Comparison of ENCODE assay signal across 28 mouse cellular contexts in the genomic region with DNA sequence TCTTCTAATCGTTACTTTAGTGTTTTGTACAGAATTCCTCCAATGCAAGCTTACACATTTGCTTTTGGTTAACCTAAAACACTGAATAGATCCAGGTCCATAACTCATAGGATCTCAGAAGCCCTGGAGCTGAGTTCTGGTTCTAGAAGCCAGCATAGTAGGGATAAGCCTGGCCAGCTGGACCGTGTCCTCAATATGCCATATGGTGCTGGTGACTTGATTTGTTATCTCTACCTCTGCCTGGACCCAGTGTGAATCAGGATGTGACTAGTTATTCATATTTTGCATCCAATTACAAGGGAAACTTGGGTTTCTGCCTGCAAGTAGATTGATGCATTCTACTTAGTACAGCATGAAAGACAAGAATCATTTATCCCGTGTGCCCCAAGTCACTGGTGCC.
DNase-seq lines count a peak whose midpoint lies in the region; ATAC-seq and TF ChIP-seq lines count a peak whose summit lies in the region.
"Had no signal": no experiment of that assay in that cellular context is flagged by ENCODE, and none has a peak within 500 bp of the region (broad histone marks: within the 10 kb centered on the region; RNA-seq: fewer than 3 reads in every experiment).

No protein-coding gene starts in this region.

- no peak overlapping the region for H3K4me2 ChIP-seq in midbrain, postnatal 0 days (ENCODE audit: low read depth, low read length, poor library complexity, severe bottlenecking)
- no peak overlapping the region for H3K4me2 ChIP-seq in midbrain, embryonic 16.5 days (ENCODE audit: low read length)
- no peak overlapping the region for H3K4me2 ChIP-seq in heart, embryonic 11.5 days
- H3K4me2 ChIP-seq: embryonic facial prominence, embryonic 15.5 days; forebrain, embryonic 13.5 days; heart, embryonic 15.5 days; liver, embryonic 13.5 days; midbrain, embryonic 13.5 days had no signal

- H3K27me3 ChIP-seq in midbrain, postnatal 0 days (ENCODE audit: insufficient read depth, low read length), result no peaks in the 10 kb centered on the region
- no peaks in the 10 kb centered on the region for H3K27me3 ChIP-seq in midbrain, embryonic 16.5 days (ENCODE audit: control insufficient read depth, insufficient read depth, low read depth, low read length)
- H3K27me3 ChIP-seq in heart, embryonic 11.5 days (ENCODE audit: control insufficient read depth, insufficient read depth, low read length), result no peaks in the 10 kb centered on the region
- H3K27me3 ChIP-seq: embryonic facial prominence, embryonic 15.5 days; forebrain, embryonic 13.5 days; heart, embryonic 15.5 days; liver, embryonic 13.5 days; megakaryocyte, embryonic 14.5 days; midbrain, embryonic 13.5 days; Patski had no signal

- H3K4me3 ChIP-seq in midbrain, postnatal 0 days (ENCODE audit: low read depth, low read length), result no peak overlapping the region
- H3K4me3 ChIP-seq in midbrain, embryonic 16.5 days (ENCODE audit: low read depth, low read length), result no peak overlapping the region
- no peak overlapping the region for H3K4me3 ChIP-seq in heart, embryonic 11.5 days (ENCODE audit: low read depth, low read length)
- H3K4me3 ChIP-seq: embryonic facial prominence, embryonic 10.5 days; embryonic facial prominence, embryonic 15.5 days; forebrain, embryonic 13.5 days; heart, embryonic 15.5 days; left cerebral cortex, adult 2 months; liver, embryonic 13.5 days; megakaryocyte, embryonic 14.5 days; midbrain, embryonic 13.5 days had no signal

- TF ChIP-seq CTCF in midbrain, postnatal 0 days (IDR thresholded peaks at IDR 0.05), result no peak

- no peaks in the 10 kb centered on the region; the same call in 1 of the 2 replicates for H3K4me1 ChIP-seq in midbrain, postnatal 0 days (ENCODE audit: insufficient read depth, low read length)
- H3K4me1 ChIP-seq in midbrain, embryonic 16.5 days (ENCODE audit: control insufficient read depth, insufficient read depth, low read length), result no peaks in the 10 kb centered on the region
- no peaks in the 10 kb centered on the region for H3K4me1 ChIP-seq in heart, embryonic 11.5 days (ENCODE audit: control insufficient read depth, insufficient read depth, low read length)
- H3K4me1 ChIP-seq: embryonic facial prominence, embryonic 10.5 days; embryonic facial prominence, embryonic 15.5 days; forebrain, embryonic 13.5 days; heart, embryonic 15.5 days; liver, embryonic 13.5 days; megakaryocyte, embryonic 14.5 days; midbrain, embryonic 13.5 days had no signal

- H3K9me3 ChIP-seq in midbrain, postnatal 0 days (ENCODE audit: low read length), result no peaks in the 10 kb centered on the region
- no peaks in the 10 kb centered on the region for H3K9me3 ChIP-seq in midbrain, embryonic 16.5 days (replicated peaks; ENCODE audit: control insufficient read depth, low read length, poor library complexity, severe bottlenecking)
- H3K9me3 ChIP-seq in heart, embryonic 11.5 days (replicated peaks; ENCODE audit: control insufficient read depth, low read length), result no peaks in the 10 kb centered on the region
- H3K9me3 ChIP-seq: embryonic facial prominence, embryonic 10.5 days; embryonic facial prominence, embryonic 15.5 days; forebrain, embryonic 13.5 days; heart, embryonic 15.5 days; liver, embryonic 13.5 days; megakaryocyte, embryonic 14.5 days; midbrain, embryonic 13.5 days had no signal

- no peak for ATAC-seq in midbrain, postnatal 0 days (ENCODE audit: low FRiP score)
- no peak for ATAC-seq in midbrain, embryonic 16.5 days
- no peak for ATAC-seq in heart, embryonic 11.5 days (replicated peaks; ENCODE audit: insufficient number of reproducible peaks, low FRiP score, low TSS enrichment)
- ATAC-seq: forebrain, embryonic 13.5 days; inflammation-experienced regulatory T-cells, adult 6 months; lung, postnatal 0 days; midbrain, embryonic 13.5 days; Patski had no signal

- no peaks in the 10 kb centered on the region for H3K36me3 ChIP-seq in midbrain, postnatal 0 days (ENCODE audit: insufficient read depth, low read length)
- no peaks in the 10 kb centered on the region for H3K36me3 ChIP-seq in midbrain, embryonic 16.5 days (ENCODE audit: control insufficient read depth, insufficient read depth, low read length)
- no peaks in the 10 kb centered on the region for H3K36me3 ChIP-seq in heart, embryonic 11.5 days (ENCODE audit: control insufficient read depth, insufficient read depth, low read length)
- H3K36me3 ChIP-seq: embryonic facial prominence, embryonic 10.5 days; embryonic facial prominence, embryonic 15.5 days; heart, embryonic 15.5 days; liver, embryonic 13.5 days; midbrain, embryonic 13.5 days had no signal

- DNase-seq in cerebellum, adult 18-20 months, result peak; percentile 27 to 31
- DNase-seq in cerebellum, adult 8-10 months, result no peak
- peak; percentile 27 for DNase-seq in midbrain, postnatal 0 days (ENCODE audit: low spot score)
- DNase-seq in cerebellum, postnatal 14 days, result peak; percentile 67 to 84
- DNase-seq in neural tube, embryonic 10.5 days (ENCODE audit: extremely low spot score, low spot score), result no peak
- DNase-seq: adrenal gland, postnatal 10 days; gastrocnemius, postnatal 14 days; kidney, adult 11 months; kidney, postnatal 14 days; liver, embryonic 13.5 days; lung, adult 18-20 months; lung, postnatal 4 days; right cerebral cortex, postnatal 25 days; spleen, adult 18-20 months; thymus, adult 2 months; thymus, postnatal 36 days had no signal

- 86% methylated on average over 3 of the region's 3 CpGs for WGBS in midbrain, postnatal 0 days
- WGBS in midbrain, embryonic 16.5 days, result 83% methylated on average over 3 of the region's 3 CpGs
- WGBS in heart, embryonic 11.5 days (ENCODE audit: insufficient replicate concordance), result 76% methylated on average over 3 of the region's 3 CpGs

- H3K9ac ChIP-seq in midbrain, postnatal 0 days (replicated peaks; ENCODE audit: low read length, poor library complexity, severe bottlenecking), result no peak overlapping the region
- H3K9ac ChIP-seq in midbrain, embryonic 16.5 days (ENCODE audit: low read depth, low read length), result no peak overlapping the region
- H3K9ac ChIP-seq in heart, embryonic 11.5 days (ENCODE audit: low read depth, low read length), result no peak overlapping the region
- H3K9ac ChIP-seq: embryonic facial prominence, embryonic 15.5 days; forebrain, embryonic 13.5 days; heart, embryonic 15.5 days; liver, embryonic 13.5 days; midbrain, embryonic 13.5 days had no signal

- H3K27ac ChIP-seq in midbrain, postnatal 0 days (ENCODE audit: low read depth, low read length), result no peak overlapping the region
- H3K27ac ChIP-seq in midbrain, embryonic 16.5 days (ENCODE audit: low read length), result no peak overlapping the region
- H3K27ac ChIP-seq in heart, embryonic 11.5 days (ENCODE audit: low read depth, low read length), result no peak overlapping the region
- H3K27ac ChIP-seq: embryonic facial prominence, embryonic 10.5 days; embryonic facial prominence, embryonic 15.5 days; forebrain, embryonic 13.5 days; heart, embryonic 15.5 days; left cerebral cortex, adult 2 months; liver, embryonic 13.5 days; midbrain, embryonic 13.5 days had no signal

Comparison
In these comparisons a context has a peak if more than half of its experiments do, and no peak if none do; other contexts are left out.
1. DNase-seq: peak in cerebellum, adult 18-20 months (2 of 2), midbrain, postnatal 0 days (single experiment) and cerebellum, postnatal 14 days (2 of 2); none in cerebellum, adult 8-10 months (single experiment) and neural tube, embryonic 10.5 days (single experiment).